10 mouse cellular contexts compared by ENCODE assay signal in the genomic region with DNA sequence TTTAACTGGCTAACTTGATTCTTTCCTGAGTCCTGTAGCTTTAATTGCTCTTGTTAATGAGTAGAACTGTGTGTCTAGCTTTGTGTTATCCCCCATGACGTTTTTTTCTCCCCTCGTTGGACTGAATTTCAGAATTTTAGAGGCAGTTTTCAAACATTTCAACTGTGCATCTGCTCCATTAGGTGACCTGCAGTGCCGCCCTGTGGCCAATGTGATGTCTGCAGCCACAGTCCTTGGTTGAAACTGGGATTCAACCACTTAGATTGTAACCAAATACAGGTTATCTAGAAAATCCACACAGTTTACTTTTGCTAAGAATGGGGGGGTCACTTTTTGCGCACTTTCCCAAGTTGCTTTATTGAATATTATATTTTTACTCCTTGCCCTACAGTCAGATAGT.
DNase-seq lines count a peak whose midpoint lies in the region; ATAC-seq and TF ChIP-seq lines count a peak whose summit lies in the region.
"Had no signal": no experiment of that assay in that cellular context is flagged by ENCODE, and none has a peak within 500 bp of the region (broad histone marks: within the 10 kb centered on the region; RNA-seq: fewer than 3 reads in every experiment).

No protein-coding gene starts in this region.

- ATAC-seq in kidney, embryonic 16.5 days (ENCODE audit: low FRiP score, low TSS enrichment), result no peak
- peak; percentile 35 for ATAC-seq in forebrain, embryonic 11.5 days (replicated peaks; ENCODE audit: low FRiP score)
- peak; percentile 53 to 60; a peak in 1 of 4 replicates for ATAC-seq in hematopoietic stem cell, adult 5-6 weeks (replicated peaks in 1 of 2; ENCODE audit: insufficient read depth in 1 of 2, low FRiP score in 2 of 2, low TSS enrichment in 1 of 2, low read depth in 1 of 2, poor library complexity in 2 of 2, severe bottlenecking in 2 of 2)
- peak; percentile 32; the same call in 1 of the 2 replicates for ATAC-seq in neural tube, embryonic 15.5 days (ENCODE audit: low FRiP score)

- peak; percentile 82 for DNase-seq in kidney, adult 18-20 months
- DNase-seq in forebrain, embryonic 11.5 days (ENCODE audit: low spot score), result peak; percentile 83
- peak; percentile 86 for DNase-seq in limb, embryonic 10.5 days (ENCODE audit: low spot score)
- DNase-seq in thymus, postnatal 0 days (ENCODE audit: low spot score), result peak; percentile 67

- no peaks in the 10 kb centered on the region for H3K36me3 ChIP-seq in kidney, embryonic 16.5 days (ENCODE audit: insufficient read depth, low read length)
- no peaks in the 10 kb centered on the region for H3K36me3 ChIP-seq in forebrain, embryonic 11.5 days (ENCODE audit: control insufficient read depth, insufficient read depth, low read length)
- H3K36me3 ChIP-seq in limb, embryonic 10.5 days, result no peaks in the 10 kb centered on the region
- no peaks in the 10 kb centered on the region for H3K36me3 ChIP-seq in neural tube, embryonic 15.5 days
- H3K36me3 ChIP-seq: embryonic facial prominence, embryonic 12.5 days; midbrain, embryonic 12.5 days had no signal

- H3K4me3 ChIP-seq in kidney, embryonic 16.5 days (ENCODE audit: low read length), result no peak overlapping the region
- no peak overlapping the region for H3K4me3 ChIP-seq in bone marrow, adult 2 months (replicated peaks; ENCODE audit: control insufficient read depth, low read depth, low read length)
- H3K4me3 ChIP-seq in forebrain, embryonic 11.5 days (ENCODE audit: low read depth, low read length), result no peak overlapping the region
- no peak overlapping the region for H3K4me3 ChIP-seq in limb, embryonic 10.5 days
- H3K4me3 ChIP-seq in neural tube, embryonic 15.5 days (replicated peaks), result no peak overlapping the region
- H3K4me3 ChIP-seq: embryonic facial prominence, embryonic 12.5 days; midbrain, embryonic 12.5 days had no signal

- H3K9ac ChIP-seq in kidney, embryonic 16.5 days (replicated peaks; ENCODE audit: low read length), result no peak overlapping the region
- H3K9ac ChIP-seq in forebrain, embryonic 11.5 days (ENCODE audit: low read length), result no peak overlapping the region
- no peak overlapping the region for H3K9ac ChIP-seq in neural tube, embryonic 15.5 days (replicated peaks)
- H3K9ac ChIP-seq: embryonic facial prominence, embryonic 12.5 days; midbrain, embryonic 12.5 days had no signal

- TF ChIP-seq POLR2A in bone marrow, adult 2 months (IDR thresholded peaks at IDR 0.05; ENCODE audit: borderline replicate concordance, control insufficient read depth, low read depth, low read length), result no peak

- H3K9me3 ChIP-seq in kidney, embryonic 16.5 days (ENCODE audit: low read length), result no peaks in the 10 kb centered on the region
- H3K9me3 ChIP-seq in forebrain, embryonic 11.5 days (ENCODE audit: control insufficient read depth, low read length), result no peaks in the 10 kb centered on the region
- no peaks in the 10 kb centered on the region for H3K9me3 ChIP-seq in limb, embryonic 10.5 days (replicated peaks)
- H3K9me3 ChIP-seq in neural tube, embryonic 15.5 days (replicated peaks), result no peaks in the 10 kb centered on the region
- H3K9me3 ChIP-seq: embryonic facial prominence, embryonic 12.5 days; midbrain, embryonic 12.5 days had no signal

- no peaks in the 10 kb centered on the region for H3K4me1 ChIP-seq in kidney, embryonic 16.5 days (ENCODE audit: insufficient read depth, low read length)
- H3K4me1 ChIP-seq in bone marrow, adult 2 months (ENCODE audit: control insufficient read depth, insufficient read depth, low read length), result peaks cover 1% of the 10 kb centered on the region; the same call in 1 of the 2 replicates
- no peaks in the 10 kb centered on the region for H3K4me1 ChIP-seq in forebrain, embryonic 11.5 days (replicated peaks; ENCODE audit: control insufficient read depth, insufficient read depth, low read length)
- H3K4me1 ChIP-seq in limb, embryonic 10.5 days, result peaks cover 13% of the 10 kb centered on the region
- no peaks in the 10 kb centered on the region for H3K4me1 ChIP-seq in neural tube, embryonic 15.5 days
- H3K4me1 ChIP-seq: midbrain, embryonic 12.5 days had no signal

- WGBS in kidney, embryonic 16.5 days, result 3% methylated on average over 4 of the region's 4 CpGs
- WGBS in bone marrow, adult 2 months, result 3% methylated on average over 4 of the region's 4 CpGs
- 13% methylated on average over 4 of the region's 4 CpGs for WGBS in forebrain, embryonic 11.5 days
- WGBS in limb, embryonic 10.5 days, result 6% methylated on average over 4 of the region's 4 CpGs
- 5% methylated on average over 4 of the region's 4 CpGs for WGBS in neural tube, embryonic 15.5 days

- H3K27ac ChIP-seq in kidney, embryonic 16.5 days (ENCODE audit: low read length), result no peak overlapping the region
- H3K27ac ChIP-seq in bone marrow, adult 2 months (ENCODE audit: control insufficient read depth, insufficient read depth, low read depth, low read length, poor library complexity), result no peak overlapping the region
- no peak overlapping the region for H3K27ac ChIP-seq in forebrain, embryonic 11.5 days (ENCODE audit: low read depth, low read length)
- H3K27ac ChIP-seq in limb, embryonic 10.5 days, result no peak overlapping the region
- H3K27ac ChIP-seq in neural tube, embryonic 15.5 days (replicated peaks), result no peak overlapping the region
- H3K27ac ChIP-seq: embryonic facial prominence, embryonic 12.5 days; midbrain, embryonic 12.5 days had no signal

- H3K4me2 ChIP-seq in kidney, embryonic 16.5 days (replicated peaks; ENCODE audit: low read depth, low read length), result no peak overlapping the region
- no peak overlapping the region for H3K4me2 ChIP-seq in forebrain, embryonic 11.5 days (ENCODE audit: low read depth, low read length, severe bottlenecking)
- no peak overlapping the region for H3K4me2 ChIP-seq in neural tube, embryonic 15.5 days
- H3K4me2 ChIP-seq: embryonic facial prominence, embryonic 12.5 days; midbrain, embryonic 12.5 days had no signal

- no peaks in the 10 kb centered on the region for H3K27me3 ChIP-seq in kidney, embryonic 16.5 days (ENCODE audit: insufficient read depth, low read length)
- H3K27me3 ChIP-seq in forebrain, embryonic 11.5 days (ENCODE audit: control insufficient read depth, insufficient read depth, low read length), result no peaks in the 10 kb centered on the region; the same call in 1 of the 2 replicates
- H3K27me3 ChIP-seq in limb, embryonic 10.5 days (ENCODE audit: low read depth, poor library complexity, severe bottlenecking), result peaks cover 11% of the 10 kb centered on the region
- H3K27me3 ChIP-seq in neural tube, embryonic 15.5 days (replicated peaks), result 0 out of 2 replicates have a peak, but pooled peaks cover 7% of the 10 kb centered on the region

- peak; percentile 81 for TF ChIP-seq CTCF in bone marrow, adult 2 months (IDR thresholded peaks at IDR 0.05; ENCODE audit: control insufficient read depth, insufficient read depth, low read length)
